Mouse (Mus musculus) CH12.LX (cell line): Measurements from ENCODE around the gene Setmar.

Source experiments
- E2F4 ChIP-seq: IDR thresholded peaks from 2 replicates; pipeline ENCODE4 v1.6.1; 2011; ENCODE audit warnings: low read depth, low read length, improper control_type of control experiment; ENCODE audit not compliant: insufficient replicate concordance
- POLR2A ChIP-seq: IDR thresholded peaks from 2 replicates; pipeline ENCODE4 v1.6.1; 2011; ENCODE audit warnings: low read depth, mild to moderate bottlenecking, improper control_type of control experiment, low read length
- ZKSCAN1 ChIP-seq: IDR thresholded peaks from 2 replicates; pipeline ENCODE4 v1.6.1; 2012; ENCODE audit warnings: low read depth, inconsistent platforms, low read length, improper control_type of control experiment, borderline replicate concordance

DNA sequence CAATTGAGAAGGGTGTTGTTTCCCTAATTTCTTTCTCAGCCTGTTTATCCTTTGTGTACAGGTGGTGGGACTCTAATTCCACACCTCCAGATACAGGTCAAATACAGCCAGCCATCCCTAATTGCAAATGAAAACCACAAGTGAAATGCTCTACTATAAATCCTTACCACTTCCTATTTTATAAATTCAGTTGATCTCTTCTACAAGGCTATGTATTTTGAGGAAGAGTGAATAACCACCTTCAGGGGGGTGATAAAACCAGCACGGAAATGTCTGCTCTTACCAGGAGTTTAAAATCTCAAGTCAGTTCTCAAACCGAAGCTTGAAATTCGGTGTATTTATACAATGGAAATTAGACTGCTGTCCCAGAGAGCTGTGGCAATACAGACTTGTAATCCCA is 8.9 kb upstream of the Setmar start:
- TF ChIP-seq E2F4: no peak
- no peak for TF ChIP-seq POLR2A
- no peak for TF ChIP-seq ZKSCAN1
